Mouse (Mus musculus) neural tube, embryonic 10.5 days (tissue): ENCODE data around the gene Nxph4.

Experiments
- DNase-seq: peaks from one replicate; pipeline ENCODE4 v3.0.0-alpha.2; 2017; ENCODE audit warnings: low spot score; ENCODE audit errors: extremely low spot score

Gene Nxph4

GRCm38 (mm10) chr10:127542720-127543119 is 8.4 kb upstream of the Nxph4 start:
- DNase-seq, result no peak

DNA sequence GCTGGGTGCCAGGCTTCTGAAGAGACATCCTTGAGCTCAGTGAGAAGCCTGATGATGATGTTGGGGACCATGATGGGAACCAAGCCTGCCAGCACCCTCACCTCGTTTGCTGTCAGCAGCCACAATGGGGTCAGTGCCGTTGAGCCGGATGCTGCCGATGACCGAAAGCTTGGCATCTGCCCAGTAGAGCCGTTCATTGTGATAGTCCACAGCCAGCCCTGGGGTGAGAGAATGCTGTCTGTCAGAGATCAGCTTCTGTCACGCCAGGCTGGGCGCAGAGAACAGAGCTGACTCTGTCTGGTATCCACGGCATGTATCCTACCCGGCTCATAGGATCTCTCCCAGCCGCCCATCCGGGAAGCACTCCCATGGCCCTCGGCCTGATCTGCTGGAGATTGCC is 7.7 kb upstream of the Nxph4 start:
- no peak for DNase-seq

GRCm38 (mm10) chr10:127541510-127541909 is 7.2 kb upstream of the Nxph4 start:
- DNase-seq, result no peak

GRCm38 (mm10) chr10:127537854-127538583 is 3.7 kb upstream of the Nxph4 start:
- peak; percentile 79 for DNase-seq

GRCm38 (mm10) chr10:127536586-127537314 is 2.4 kb upstream of the Nxph4 start:
- DNase-seq, result peak; percentile 49

DNA sequence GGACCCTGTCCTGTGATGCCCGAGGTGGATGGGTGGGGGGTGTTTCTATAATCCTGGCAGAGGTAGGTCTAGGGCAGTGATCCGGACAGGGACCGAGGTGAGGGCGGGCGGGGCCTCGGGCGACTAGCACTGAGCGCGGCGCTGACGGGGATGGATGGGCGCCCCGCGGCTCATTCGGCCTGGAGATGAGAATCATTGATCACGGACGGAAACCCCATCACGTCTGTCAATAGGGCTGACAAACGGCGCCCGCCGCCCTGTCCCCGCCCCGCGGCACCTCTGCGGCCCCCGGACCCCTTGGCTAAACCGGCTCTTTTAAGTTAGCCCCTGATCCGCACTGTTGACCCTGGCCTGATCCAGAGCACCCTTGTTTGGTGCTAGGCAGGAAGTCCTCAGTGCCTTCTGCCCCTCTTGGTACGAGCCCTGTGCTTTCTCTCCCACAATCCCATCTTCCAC is 598 bp upstream of the Nxph4 start:
- DNase-seq, result peak; percentile 57

- DNase-seq, result peak; percentile 32
Observed at GRCm38 (mm10) chr10:127531548-127531947, 2.8 kb downstream of the Nxph4 start.

- peak; percentile 34 for DNase-seq
Observed at GRCm38 (mm10) chr10:127530945-127531344, 3.4 kb downstream of the Nxph4 start.

GRCm38 (mm10) chr10:127527481-127527880 is 6.9 kb downstream of the Nxph4 start:
- DNase-seq, result peak; percentile 64

- peak; percentile 76 for DNase-seq
Observed at GRCm38 (mm10) chr10:127526681-127527080, 7.7 kb downstream of the Nxph4 start.

GRCm38 (mm10) chr10:127526048-127526447 is 8.3 kb downstream of the Nxph4 start:
- DNase-seq, result peak; percentile 26

- peak; percentile 35 for DNase-seq
Observed at GRCm38 (mm10) chr10:127524646-127525255, 9.6 kb downstream of the Nxph4 start.

GRCm38 (mm10) chr10:127522088-127522581 is 12.2 kb downstream of the Nxph4 start, which contains the start of gene Shmt2:
Shmt2 (minus strand) TSS chr10:127522444.
- DNase-seq, result peak; percentile 89

DNA sequence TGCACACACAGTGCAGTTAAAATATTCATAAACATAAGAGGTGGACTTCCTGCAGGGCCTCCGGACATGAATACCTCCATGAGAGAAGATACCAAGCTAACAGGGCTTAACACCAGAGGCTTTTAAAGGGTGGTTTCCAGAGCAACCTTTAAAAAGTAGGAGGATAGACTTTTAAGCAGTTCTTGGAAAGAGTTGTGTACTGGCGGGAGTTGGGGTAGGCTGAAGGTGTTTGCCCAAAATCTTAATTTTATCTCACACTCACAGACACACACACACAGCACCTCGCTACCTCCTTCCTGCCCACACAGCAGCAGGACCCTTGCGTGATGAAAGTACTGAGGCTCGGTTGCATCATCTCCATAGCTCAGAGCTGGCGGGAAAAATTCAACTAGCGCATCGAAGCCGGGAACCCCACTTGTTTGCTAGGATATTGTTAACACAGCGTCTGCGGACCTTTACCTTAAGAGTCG is 12.7 kb downstream of the Nxph4 start:
- no peak for DNase-seq

GRCm38 (mm10) chr10:127520714-127521357 is 13.5 kb downstream of the Nxph4 start:
- DNase-seq, result no peak

DNA sequence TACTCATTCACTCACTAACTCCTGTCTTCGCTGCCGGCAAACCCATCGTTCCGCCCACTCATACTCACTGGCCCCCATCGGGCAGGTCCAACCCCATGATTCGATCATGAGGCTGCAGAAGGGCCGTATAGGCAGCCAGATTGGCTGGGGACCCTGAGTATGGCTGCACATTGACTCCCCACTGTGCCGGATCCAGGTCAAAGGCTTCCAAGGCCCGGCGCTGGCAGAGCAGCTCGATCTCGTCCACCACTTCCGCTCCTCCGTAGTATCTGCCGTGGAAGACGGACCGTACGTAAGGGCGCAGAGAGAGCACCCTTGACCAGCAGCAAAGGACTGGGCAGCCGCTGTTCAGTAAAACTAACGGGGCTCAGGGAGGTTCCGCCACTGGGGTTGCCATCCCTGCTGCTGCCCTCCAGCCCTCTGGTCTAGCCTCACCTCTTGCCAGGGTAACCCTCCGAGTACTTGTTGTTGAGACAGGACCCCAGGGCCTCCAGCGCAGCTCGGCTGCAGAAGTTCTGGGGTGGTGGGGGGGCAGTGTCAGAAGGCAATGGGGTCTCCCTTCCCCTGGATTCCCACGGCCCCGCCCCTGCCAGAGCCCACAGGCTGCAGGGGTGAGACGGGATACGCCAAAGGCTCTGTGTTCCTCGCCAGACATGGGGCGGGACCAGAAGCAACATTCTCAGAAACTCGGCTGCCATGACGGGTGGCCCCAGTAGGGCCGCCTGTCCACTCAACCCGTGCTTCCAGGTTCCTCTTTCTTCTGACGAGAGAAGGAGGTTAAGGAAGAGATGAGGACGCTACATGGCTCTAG is 14.3 kb downstream of the Nxph4 start:
- DNase-seq, result no peak

GRCm38 (mm10) chr10:127519041-127519701 is 15.2 kb downstream of the Nxph4 start:
- no peak for DNase-seq

GRCm38 (mm10) chr10:127517941-127518340 is 16.4 kb downstream of the Nxph4 start:
- no peak for DNase-seq

DNA sequence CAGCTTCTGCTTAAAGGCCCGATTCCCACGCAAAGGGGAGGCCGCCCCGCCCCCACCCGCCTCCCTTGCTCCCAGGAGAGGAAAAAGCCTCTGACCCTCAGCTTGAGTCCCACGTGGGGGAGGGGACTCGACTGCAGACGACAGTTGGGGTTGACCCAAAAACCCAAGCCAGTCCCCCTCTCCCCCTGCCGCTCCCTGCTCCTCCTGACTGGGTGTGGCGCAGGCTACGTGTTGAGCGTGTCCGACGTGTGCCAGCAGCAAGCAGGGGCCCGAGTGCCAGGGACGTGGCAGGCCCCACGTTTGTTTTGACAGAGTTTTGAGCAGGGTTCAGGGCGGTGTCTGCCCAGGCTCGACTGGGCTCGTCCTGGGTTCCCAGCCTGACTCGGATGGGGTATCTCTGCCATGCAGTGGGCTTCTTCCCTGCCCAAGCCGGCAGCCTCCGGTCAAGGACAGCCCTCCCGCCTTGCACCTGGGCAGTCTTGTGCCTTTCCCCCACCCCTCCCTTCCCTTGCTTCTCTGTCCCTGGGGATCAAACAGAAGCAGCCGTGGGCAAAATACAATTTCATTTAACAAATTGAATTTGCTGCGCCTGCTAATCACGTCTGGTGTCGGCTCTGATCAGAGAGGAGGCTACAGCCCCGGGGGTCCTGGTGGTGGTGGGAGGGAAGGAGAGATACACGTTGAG is 17.6 kb downstream of the Nxph4 start:
- peak; percentile 58 for DNase-seq
